Mouse (Mus musculus) bone marrow macrophage, adult 2 months (primary cell): ENCODE measurements around the gene Tnrc6b.

ENCODE experiments used
- CTCF ChIP-seq: IDR thresholded peaks from 2 replicates; pipeline ENCODE4 v1.5.1; 2012; ENCODE audit warnings: low read depth, mild to moderate bottlenecking, low read length, moderate library complexity
- POLR2A ChIP-seq: IDR thresholded peaks from 2 replicates; pipeline ENCODE4 v1.6.1; 2012; ENCODE audit warnings: mild to moderate bottlenecking, low read depth, low read length, borderline replicate concordance

DNA sequence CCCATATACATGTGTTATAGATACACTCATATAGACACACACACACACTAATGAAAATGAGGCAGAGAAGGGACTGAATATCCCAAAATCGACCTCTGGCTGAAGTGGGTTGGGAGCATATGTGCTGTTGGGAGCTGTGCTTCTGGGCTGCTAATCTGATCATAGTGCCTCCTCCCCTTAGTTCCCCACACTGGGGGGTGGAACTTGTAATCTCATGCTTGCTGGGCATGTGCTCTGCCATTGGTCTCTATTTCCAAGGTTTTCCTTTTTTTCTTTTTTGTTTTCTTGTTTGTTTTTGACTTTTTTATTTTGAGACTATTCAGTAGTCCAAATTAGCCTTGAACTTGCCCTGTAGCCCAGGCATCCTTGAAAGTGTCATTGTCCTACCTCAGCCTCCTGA, 277.2 kb downstream of the Tnrc6b start:
- no peak for TF ChIP-seq POLR2A
- TF ChIP-seq CTCF: no peak
